In the genomic region with DNA sequence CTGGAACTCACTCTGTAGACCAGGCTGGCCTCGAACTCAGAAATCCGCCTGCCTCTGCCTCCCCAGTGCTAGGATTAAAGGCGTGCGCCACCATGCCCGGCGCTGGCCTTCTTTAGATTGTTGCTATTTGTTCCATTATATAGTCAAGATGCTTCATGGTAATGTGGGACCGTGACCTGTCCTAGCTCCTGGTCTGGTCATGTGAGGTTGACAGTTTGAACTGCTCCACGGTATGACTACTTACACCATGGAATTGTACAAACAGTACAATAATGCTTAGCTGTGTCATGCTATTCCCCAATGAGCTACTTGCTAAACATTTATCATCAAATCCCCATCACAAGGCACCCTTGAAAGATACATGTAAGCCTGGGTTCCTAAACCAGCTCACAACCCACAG, we compare ENCODE assay signal across 15 mouse cellular contexts.
"Had no signal": no experiment of that assay in that cellular context is flagged by ENCODE, and none has a peak within 500 bp of the region (broad histone marks: within the 10 kb centered on the region; RNA-seq: fewer than 3 reads in every experiment).

No protein-coding gene starts in this region.

- H3K9ac ChIP-seq: intestine, embryonic 15.5 days; liver, embryonic 13.5 days; liver, postnatal 0 days; lung, embryonic 15.5 days had no signal

- H3K4me2 ChIP-seq: intestine, embryonic 15.5 days; liver, embryonic 13.5 days; lung, embryonic 15.5 days; midbrain, embryonic 11.5 days had no signal

- H3K4me3 ChIP-seq: intestine, embryonic 15.5 days; liver, embryonic 13.5 days; lung, embryonic 15.5 days; megakaryocyte, embryonic 14.5 days had no signal

- H3K4me1 ChIP-seq: liver, embryonic 13.5 days; lung, embryonic 15.5 days had no signal

- H3K27ac ChIP-seq: intestine, embryonic 15.5 days; liver, embryonic 13.5 days; lung, embryonic 15.5 days; macrophage had no signal

- H3K36me3 ChIP-seq: intestine, embryonic 15.5 days; liver, embryonic 13.5 days; lung, embryonic 15.5 days had no signal

- DNase-seq: kidney, adult 18-20 months; kidney, postnatal 14 days; layer of hippocampus, adult 9-11 months; layer of hippocampus, postnatal 36 days; liver; liver, embryonic 13.5 days; liver, postnatal 0 days; lung, postnatal 14 days; thymus, adult 18-20 months; thymus, postnatal 14 days had no signal

- H3K9me3 ChIP-seq: intestine, embryonic 15.5 days; liver, embryonic 13.5 days; lung, embryonic 15.5 days; megakaryocyte, embryonic 14.5 days had no signal

- ATAC-seq: liver, postnatal 0 days had no signal

- H3K27me3 ChIP-seq: intestine, embryonic 15.5 days; liver, embryonic 13.5 days; lung, embryonic 15.5 days; megakaryocyte, embryonic 14.5 days had no signal
